Mouse (Mus musculus): ENCODE measurements around the gene Adam15. TPM values are rescaled to one million over a fixed set of nuclear protein-coding genes. Genes with fewer than 3 reads are reported as not detected.

Adam15 gene
- polyA plus RNA-seq, 1 experiment: 49.6 TPM

GRCm38 (mm10) chr3:89292303-89292702 lies 57.5 kb downstream of the Adam15 start:
- no peak overlapping the region for H3K4me3 ChIP-seq (ENCODE audit: extremely low read depth, insufficient read depth, insufficient read length)
- no peaks in the 10 kb centered on the region for H3K27me3 ChIP-seq (ENCODE audit: control insufficient read depth, insufficient read depth, low read length)
- H3K27ac ChIP-seq (ENCODE audit: insufficient read depth, low read length): no peak overlapping the region
- peaks cover 14% of the 10 kb centered on the region for H3K4me1 ChIP-seq (ENCODE audit: control insufficient read depth, insufficient read depth, insufficient read length)
- H3K36me3 ChIP-seq (ENCODE audit: control insufficient read depth, insufficient read depth, low read length): no peaks in the 10 kb centered on the region
- no peak for TF ChIP-seq CTCF (IDR thresholded peaks at IDR 0.05; ENCODE audit: extremely low read depth, insufficient read depth, insufficient read length, insufficient replicate concordance)
- TF ChIP-seq POLR2A (IDR thresholded peaks at IDR 0.05; ENCODE audit: low read depth, low read length): no peak
- DNase-seq (ENCODE audit: low read depth in 1 of 2, low spot score in 2 of 2): no peak
- WGBS: 27% methylated on average over 5 of the region's 5 CpGs

- Histone ChIP-seq H3K36me3 (ENCODE audit: control insufficient read depth, insufficient read depth, low read length) (no peaks in the 10 kb centered on the region), H3K27me3 (ENCODE audit: control insufficient read depth, insufficient read depth, low read length) (no peaks in the 10 kb centered on the region), H3K4me1 (ENCODE audit: control insufficient read depth, insufficient read depth, insufficient read length) (peaks cover 10% of the 10 kb centered on the region), H3K27ac (ENCODE audit: insufficient read depth, low read length) (no peak overlapping the region), H3K4me3 (ENCODE audit: extremely low read depth, insufficient read depth, insufficient read length) (no peak overlapping the region)
- TF ChIP-seq POLR2A (IDR thresholded peaks at IDR 0.05; ENCODE audit: low read depth, low read length) (no peak), CTCF (IDR thresholded peaks at IDR 0.05; ENCODE audit: extremely low read depth, insufficient read depth, insufficient read length, insufficient replicate concordance) (no peak)
- no peak for DNase-seq (ENCODE audit: low read depth in 1 of 2, low spot score in 2 of 2)
- WGBS: 51% methylated on average over 10 of the region's 10 CpGs
Observed at GRCm38 (mm10) chr3:89291874-89292273, 57.9 kb downstream of the Adam15 start.

Other genes with a start within 250 kb of the Adam15 start
- gene Gm43738, start 248.9 kb downstream of the Adam15 start, polyA plus RNA-seq (2012; rRNA removed): not detected in 2 replicates
- gene Fdps, start 248.0 kb downstream of the Adam15 start, polyA plus RNA-seq (2012; rRNA removed): 25.6 and 30.6 TPM in 2 replicates
- 10.0 and 10.2 TPM in 2 replicates for gene Pklr, start 213.9 kb downstream of the Adam15 start, polyA plus RNA-seq (2012; rRNA removed)
- 2.7 and 3.3 TPM in 2 replicates for gene Hcn3, start 189.8 kb downstream of the Adam15 start, polyA plus RNA-seq (2012; rRNA removed)
- gene Clk2, start 185.2 kb downstream of the Adam15 start, polyA plus RNA-seq (2012; rRNA removed): 66.6 and 72.2 TPM in 2 replicates
- 120 and 134 TPM in 2 replicates for gene Scamp3, start 172.5 kb downstream of the Adam15 start, polyA plus RNA-seq (2012; rRNA removed)
- 104 and 115 TPM in 2 replicates for gene Fam189b, start 166.9 kb downstream of the Adam15 start, polyA plus RNA-seq (2012; rRNA removed)
- 59.6 and 66.6 TPM in 2 replicates for gene Gba, start 147.1 kb downstream of the Adam15 start, polyA plus RNA-seq (2012; rRNA removed)
- 2.9 and 3.4 TPM in 2 replicates for gene Thbs3, start 134.8 kb downstream of the Adam15 start, polyA plus RNA-seq (2012; rRNA removed)
- gene Mtx1, start 122.9 kb downstream of the Adam15 start, polyA plus RNA-seq (2012; rRNA removed): 99.4 and 124 TPM in 2 replicates
- gene Muc1, start 120.9 kb downstream of the Adam15 start, polyA plus RNA-seq (2012; rRNA removed): 17.4 and 26.1 TPM in 2 replicates
- 93.5 and 129 TPM in 2 replicates for gene Krtcap2, start 104.0 kb downstream of the Adam15 start, polyA plus RNA-seq (2012; rRNA removed)
- 3.6 and 5.4 TPM in 2 replicates for gene Trim46, start 103.7 kb downstream of the Adam15 start, polyA plus RNA-seq (2012; rRNA removed)
- gene Dpm3, start 90.6 kb downstream of the Adam15 start, polyA plus RNA-seq (2012; rRNA removed): 231 and 419 TPM in 2 replicates
- 207 and 266 TPM in 2 replicates for gene Slc50a1, start 79.4 kb downstream of the Adam15 start, polyA plus RNA-seq (2012; rRNA removed)
- gene Efna1, start 68.9 kb downstream of the Adam15 start, polyA plus RNA-seq (2012; rRNA removed): 5.3 and 5.9 TPM in 2 replicates
- not detected in 2 replicates for gene Efna3, start 27.0 kb downstream of the Adam15 start, polyA plus RNA-seq (2012; rRNA removed)
- 0.62 and 1.5 TPM in 2 replicates for gene Efna4, start 12.0 kb downstream of the Adam15 start, polyA plus RNA-seq (2012; rRNA removed)
- 0.15 and 0.43 TPM in 2 replicates for gene Dcst2, start 12.0 kb upstream of the Adam15 start, polyA plus RNA-seq (2012; rRNA removed)
- 0.29 and 0.42 TPM in 2 replicates for gene Dcst1, start 15.3 kb upstream of the Adam15 start, polyA plus RNA-seq (2012; rRNA removed)
- gene Zbtb7b, start 44.8 kb upstream of the Adam15 start, polyA plus RNA-seq (2012; rRNA removed): 54.5 and 58.4 TPM in 2 replicates
- gene Lenep, start 52.8 kb upstream of the Adam15 start, polyA plus RNA-seq (2012; rRNA removed): 1.5 and 1.9 TPM in 2 replicates
- gene Flad1, start 61.9 kb upstream of the Adam15 start, polyA plus RNA-seq (2012; rRNA removed): 39.1 and 43.9 TPM in 2 replicates
- 20.6 and 21.3 TPM in 2 replicates for gene Cks1b, start 68.4 kb upstream of the Adam15 start, polyA plus RNA-seq (2012; rRNA removed)
- 49.0 and 54.8 TPM in 2 replicates for gene Shc1, start 68.4 kb upstream of the Adam15 start, polyA plus RNA-seq (2012; rRNA removed)
- gene Pygo2, start 80.2 kb upstream of the Adam15 start, polyA plus RNA-seq (2012; rRNA removed): 58.2 and 111 TPM in 2 replicates
- 47.0 and 54.2 TPM in 2 replicates for gene Pbxip1, start 86.7 kb upstream of the Adam15 start, polyA plus RNA-seq (2012; rRNA removed)
- gene Pmvk, start 104.5 kb upstream of the Adam15 start, polyA plus RNA-seq (2012; rRNA removed): 12.2 and 15.1 TPM in 2 replicates
- gene Kcnn3, start 170.2 kb upstream of the Adam15 start, polyA plus RNA-seq (2012; rRNA removed): 0.33 and 0.41 TPM in 2 replicates